Mouse (Mus musculus) midbrain, embryonic 14.5 days (tissue): ENCODE results near the gene Ssbp3. TPM values are rescaled to one million over a fixed set of nuclear protein-coding genes. Genes with fewer than 3 reads are reported as not detected.

Source experiments
- ATAC-seq: fragments of 200-750 bp; cut with Nextera tagmentation; 2 replicates; pipeline ENCODE4 v1.8.0; 2017; ENCODE audit warnings: moderate number of reproducible peaks, moderate library complexity; ENCODE audit not compliant: low FRiP score, low TSS enrichment
- DNase-seq: peaks from one replicate; pipeline ENCODE4 v3.0.0-alpha.2; 2015
- H3K27ac ChIP-seq: fragments of 300-500 bp; sonication (generic); replicated peaks from 2 replicates; pipeline ENCODE4 v1.5.1; 2014; ENCODE audit warnings: mild to moderate bottlenecking, low read depth, low read length, moderate library complexity
- H3K27me3 ChIP-seq: fragments of 300-500 bp; sonication (generic); 2 replicates; pipeline ENCODE4 v1.6.1; 2014; ENCODE audit warnings: low read length, control low read depth, mixed read lengths; ENCODE audit not compliant: control insufficient read depth, insufficient read depth
- H3K36me3 ChIP-seq: fragments of 300-500 bp; sonication (generic); 2 replicates; pipeline ENCODE4 v1.6.1; 2014; ENCODE audit warnings: low read length, control low read depth; ENCODE audit not compliant: control insufficient read depth, insufficient read depth
- H3K4me1 ChIP-seq: fragments of 300-500 bp; sonication (generic); 2 replicates; pipeline ENCODE4 v1.6.1; 2014; ENCODE audit warnings: mild to moderate bottlenecking, antibody characterized with exemption, low read length, control low read depth; ENCODE audit not compliant: control insufficient read depth, insufficient read depth
- H3K4me2 ChIP-seq: fragments of 300-500 bp; sonication (generic); 2 replicates; pipeline ENCODE4 v1.6.1; 2014; ENCODE audit warnings: mild to moderate bottlenecking, low read length, moderate library complexity
- H3K4me3 ChIP-seq: fragments of 300-500 bp; sonication (generic); replicated peaks from 2 replicates; pipeline ENCODE4 v1.5.1; 2014; ENCODE audit warnings: low read depth, low read length
- H3K9ac ChIP-seq: fragments of 300-500 bp; sonication (generic); replicated peaks from 2 replicates; pipeline ENCODE4 v1.6.1; 2014; ENCODE audit warnings: mild to moderate bottlenecking, low read length, moderate library complexity
- H3K9me3 ChIP-seq: fragments of 300-500 bp; sonication (generic); 2 replicates; pipeline ENCODE4 v1.6.1; 2016; ENCODE audit warnings: low read length, control low read depth, mixed read lengths; ENCODE audit not compliant: control insufficient read depth
- WGBS: fragments of 180-500 bp; shearing (Covaris S2); extraction: QIAGEN DNeasy Blood & Tissue Kit; methylation state at CpG from one replicate; pipeline ENCODE4 v1.1.7; 2014; 5-methylcytosine and 5-hydroxymethylcytosine counted together
- polyA plus RNA-seq: library from polyadenylated mRNA; unstranded; fragments of >200 nt; fragmentation: Nextera tagmentation; extraction: Ambion mirVana; gene quantifications from 2 replicates; pipeline ENCODE4 v1.2.1, GENCODE M21; 2014

Gene Ssbp3
- polyA plus RNA-seq, 1 experiment from 2014 or later = 147 TPM

- Histone ChIP-seq H3K27me3 (no peaks in the 10 kb centered on the region), H3K4me3 (no peak overlapping the region), H3K27ac (peak overlapping the region; percentile 72), H3K9ac (0 out of 2 replicates have a peak overlapping the region, but pooled peaks have one; percentile 30), H3K4me1 (peaks cover 88% of the 10 kb centered on the region), H3K9me3 (no peaks in the 10 kb centered on the region), H3K4me2 (no peak overlapping the region), H3K36me3 (0 out of 2 replicates have a peak, but pooled peaks cover 3% of the 10 kb centered on the region)
- ATAC-seq (no peak), DNase-seq (no peak)
- 52% methylated on average over 8 of the region's 8 CpGs for WGBS
These were observed 67.9 kb downstream of the Ssbp3 start for GRCm38 (mm10) chr4:106978376-106978775.

- ATAC-seq (no peak), DNase-seq (no peak)
- Histone ChIP-seq H3K27ac (no peak overlapping the region), H3K4me3 (no peak overlapping the region), H3K27me3 (no peaks in the 10 kb centered on the region), H3K9me3 (no peaks in the 10 kb centered on the region), H3K9ac (no peak overlapping the region), H3K36me3 (0 out of 2 replicates have a peak, but pooled peaks cover 3% of the 10 kb centered on the region), H3K4me2 (no peak overlapping the region), H3K4me1 (peaks cover 89% of the 10 kb centered on the region)
- 39% methylated on average over 7 of the region's 7 CpGs for WGBS
These were observed 70.2 kb downstream of the Ssbp3 start for GRCm38 (mm10) chr4:106980669-106981068.

- Histone ChIP-seq H3K9me3 (no peaks in the 10 kb centered on the region), H3K27ac (no peak overlapping the region), H3K36me3 (0 out of 2 replicates have a peak, but pooled peaks cover 3% of the 10 kb centered on the region), H3K4me3 (no peak overlapping the region), H3K9ac (no peak overlapping the region), H3K4me2 (no peak overlapping the region), H3K27me3 (no peaks in the 10 kb centered on the region), H3K4me1 (peaks cover 89% of the 10 kb centered on the region)
- DNase-seq (no peak), ATAC-seq (no peak)
- WGBS = 87% methylated on average over 7 of the region's 7 CpGs
These were observed 71.0 kb downstream of the Ssbp3 start for GRCm38 (mm10) chr4:106981385-106982103.

GRCm38 (mm10) chr4:106982344-106983121 lies 72.0 kb downstream of the Ssbp3 start:
- Histone ChIP-seq H3K36me3 (0 out of 2 replicates have a peak, but pooled peaks cover 3% of the 10 kb centered on the region), H3K9me3 (no peaks in the 10 kb centered on the region), H3K4me1 (peaks cover 86% of the 10 kb centered on the region), H3K4me3 (no peak overlapping the region), H3K4me2 (no peak overlapping the region), H3K9ac (no peak overlapping the region), H3K27me3 (no peaks in the 10 kb centered on the region), H3K27ac (0 out of 2 replicates have a peak overlapping the region, but pooled peaks have one; percentile 9)
- 67% methylated on average over 4 of the region's 4 CpGs for WGBS
- DNase-seq (no peak), ATAC-seq (no peak)

- 0 out of 2 replicates have a peak overlapping the region, but pooled peaks have one; percentile 15 for H3K27ac ChIP-seq
- H3K4me1 ChIP-seq = peaks cover 86% of the 10 kb centered on the region
- no peak for ATAC-seq
- no peak overlapping the region for H3K9ac ChIP-seq
- no peak for DNase-seq
- H3K4me3 ChIP-seq = no peak overlapping the region
- H3K36me3 ChIP-seq = 0 out of 2 replicates have a peak, but pooled peaks cover 3% of the 10 kb centered on the region
- no peaks in the 10 kb centered on the region for H3K9me3 ChIP-seq
- H3K27me3 ChIP-seq = no peaks in the 10 kb centered on the region
- WGBS = 53% methylated on average over 7 of the region's 7 CpGs
- no peak overlapping the region for H3K4me2 ChIP-seq
These were observed 73.5 kb downstream of the Ssbp3 start for GRCm38 (mm10) chr4:106983908-106984515.

- H3K4me3 ChIP-seq = no peak overlapping the region
- H3K4me2 ChIP-seq = no peak overlapping the region
- no peaks in the 10 kb centered on the region for H3K27me3 ChIP-seq
- peak overlapping the region; percentile 39 for H3K27ac ChIP-seq
- peaks cover 93% of the 10 kb centered on the region for H3K4me1 ChIP-seq
- no peak for ATAC-seq
- H3K36me3 ChIP-seq = 0 out of 2 replicates have a peak, but pooled peaks cover 3% of the 10 kb centered on the region
- DNase-seq = no peak
- H3K9ac ChIP-seq = no peak overlapping the region
- H3K9me3 ChIP-seq = no peaks in the 10 kb centered on the region
- WGBS = 41% methylated on average over 4 of the region's 4 CpGs
These were observed 74.8 kb downstream of the Ssbp3 start for GRCm38 (mm10) chr4:106985289-106985688.

GRCm38 (mm10) chr4:106985899-106986832 lies 75.7 kb downstream of the Ssbp3 start:
- Histone ChIP-seq H3K27ac (peak overlapping the region; percentile 39), H3K27me3 (no peaks in the 10 kb centered on the region)

More at GRCm38 (mm10) chr4:106985899-106986832, 75.7 kb downstream of the Ssbp3 start:
- Histone ChIP-seq H3K4me1 (peaks cover 94% of the 10 kb centered on the region), H3K36me3 (0 out of 2 replicates have a peak, but pooled peaks cover 3% of the 10 kb centered on the region), H3K9me3 (no peaks in the 10 kb centered on the region), H3K4me2 (0 out of 2 replicates have a peak overlapping the region, but pooled peaks have one; percentile 7), H3K9ac (0 out of 2 replicates have a peak overlapping the region, but pooled peaks have one; percentile 0), H3K4me3 (no peak overlapping the region)
- DNase-seq = no peak
- 25% methylated on average over 15 of the region's 15 CpGs for WGBS
- ATAC-seq = no peak
